Mouse (Mus musculus) urinary bladder, postnatal 10 days (tissue): ENCODE data around the gene Map3k15.

ENCODE experiments used
- DNase-seq: peaks from one replicate; pipeline ENCODE4 v3.0.0; 2022; ENCODE audit warnings: low spot score

Map3k15 gene

DNA sequence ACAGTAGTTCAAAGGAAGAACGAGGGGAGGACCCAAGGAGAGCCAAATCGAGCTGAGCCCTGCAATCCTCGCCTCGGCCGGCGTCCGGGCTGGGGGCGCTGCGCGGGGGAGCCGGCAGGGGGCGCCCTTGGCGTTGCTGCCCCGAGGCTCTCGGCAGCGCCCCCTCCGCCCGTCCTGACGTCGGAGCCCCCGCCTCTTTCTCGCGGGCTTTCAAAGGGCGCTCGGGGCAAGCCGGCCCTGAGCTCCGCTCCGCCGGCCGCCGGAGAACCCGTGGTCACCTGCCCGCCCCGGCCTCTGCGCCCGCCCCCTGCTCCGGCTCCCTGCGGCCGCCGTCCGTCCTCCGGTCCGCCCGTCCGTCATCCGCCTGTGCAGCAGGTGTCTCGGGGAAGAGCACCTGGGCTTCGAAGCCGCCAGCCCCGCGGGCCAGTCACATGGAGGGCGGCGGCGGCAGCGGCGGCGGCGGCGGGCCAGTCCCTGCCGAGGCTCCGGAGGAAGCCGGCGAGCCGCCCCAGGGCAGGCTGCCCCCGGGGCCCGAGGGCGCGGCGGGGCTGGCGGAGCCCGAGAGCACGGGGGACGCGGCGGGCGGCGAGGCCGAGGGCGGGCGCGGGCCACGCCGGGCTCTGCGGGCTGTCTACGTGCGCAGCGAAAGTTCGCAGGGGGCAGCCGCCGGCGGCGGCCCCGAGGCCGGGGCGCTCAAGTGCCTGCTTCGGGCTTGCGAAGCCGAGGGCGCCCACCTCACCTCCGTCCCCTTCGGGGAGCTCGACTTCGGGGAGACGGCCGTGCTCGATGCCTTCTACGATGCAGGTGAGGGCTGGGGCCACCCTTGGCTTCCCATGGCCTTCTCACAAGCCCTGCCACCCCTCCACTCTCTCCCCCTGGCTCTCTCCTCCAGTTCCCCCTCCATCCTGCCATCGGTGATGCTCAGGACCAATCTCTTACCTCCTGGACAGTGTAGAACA, at the start of gene Map3k15:
Map3k15 (plus strand) TSS at position 432 of the 959 bp plus-strand sequence.
- no peak for DNase-seq

DNA sequence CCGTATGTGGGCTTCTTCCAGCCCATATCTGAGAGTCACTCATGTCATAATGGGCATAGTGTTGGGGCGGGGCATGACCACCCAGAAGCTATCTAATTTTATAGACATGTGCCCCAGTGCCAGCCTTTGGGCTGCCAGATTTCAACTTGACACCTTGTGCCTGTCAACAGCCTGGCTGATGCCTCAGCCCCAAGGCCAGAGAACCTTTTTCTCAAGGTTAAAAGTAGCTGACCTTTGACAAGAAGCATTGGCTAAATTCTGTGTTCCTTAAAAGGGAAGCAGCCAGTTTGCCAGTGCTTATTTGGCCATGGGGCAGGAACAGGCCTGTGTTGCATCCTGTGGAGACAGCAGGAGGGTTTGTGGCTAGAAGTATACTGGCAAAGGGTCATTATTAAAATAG, 45.7 kb upstream of the Map3k15 start:
- DNase-seq, result no peak

DNA sequence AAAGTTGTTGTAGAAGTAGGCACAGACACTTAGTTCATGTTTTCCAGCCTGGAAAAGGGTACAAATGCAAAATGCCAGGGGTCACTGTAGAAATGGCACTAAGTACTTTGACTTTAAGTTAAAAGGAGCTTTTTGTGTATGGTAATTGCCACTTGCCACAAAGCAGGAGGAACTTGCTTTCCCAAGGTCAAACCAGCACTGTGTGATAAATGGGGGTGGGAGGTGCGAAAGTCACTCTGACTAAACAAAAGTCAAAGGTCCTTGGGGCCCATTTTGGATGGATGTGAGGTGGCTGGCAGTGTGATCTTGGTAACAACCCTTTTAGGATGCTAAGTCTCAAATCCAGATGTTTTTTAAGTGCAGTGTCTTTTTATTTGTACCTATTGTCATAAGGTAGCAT, 44.6 kb upstream of the Map3k15 start:
- no peak for DNase-seq

DNA sequence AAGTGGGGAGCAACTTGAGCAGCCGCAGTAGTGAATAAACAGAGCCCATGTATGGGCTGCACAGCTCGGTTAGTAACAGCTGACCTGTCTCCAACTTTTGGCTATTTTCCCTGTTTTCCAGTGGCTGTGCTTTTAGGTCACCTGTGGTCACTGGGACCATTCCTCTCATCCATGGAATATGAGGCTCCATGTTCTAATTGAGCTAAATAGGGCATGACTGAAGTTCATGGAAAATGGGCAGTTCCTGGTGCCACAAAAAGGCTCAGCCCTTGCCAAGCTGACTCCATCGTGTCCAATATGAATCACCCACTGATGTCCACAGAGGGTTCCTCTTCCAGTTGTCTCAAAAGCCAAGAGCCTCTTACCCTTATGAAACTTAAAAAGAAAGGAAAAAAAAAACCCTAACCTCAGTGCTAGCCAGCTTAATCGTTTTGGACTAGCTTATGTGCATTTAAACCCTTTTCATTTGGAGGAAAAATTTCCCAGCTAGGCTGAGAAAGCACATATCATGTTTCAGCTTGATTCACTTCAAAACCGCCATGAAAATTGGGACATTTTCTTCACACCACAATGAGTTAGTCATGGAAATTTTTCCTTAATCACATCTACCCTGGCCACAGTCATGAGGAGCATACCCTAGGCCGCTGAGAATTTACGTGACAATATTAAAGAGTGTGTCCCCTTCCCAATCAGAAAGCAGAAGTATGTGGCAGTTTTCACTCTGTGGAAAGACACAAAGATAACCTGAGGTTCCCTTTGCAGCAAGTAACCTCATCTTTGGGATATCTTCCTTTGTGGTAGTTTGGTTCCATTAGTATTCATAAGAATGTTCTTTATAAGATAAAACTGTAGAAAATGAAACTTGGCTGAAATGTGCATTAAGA, 34.4 kb upstream of the Map3k15 start:
- no peak for DNase-seq

DNA sequence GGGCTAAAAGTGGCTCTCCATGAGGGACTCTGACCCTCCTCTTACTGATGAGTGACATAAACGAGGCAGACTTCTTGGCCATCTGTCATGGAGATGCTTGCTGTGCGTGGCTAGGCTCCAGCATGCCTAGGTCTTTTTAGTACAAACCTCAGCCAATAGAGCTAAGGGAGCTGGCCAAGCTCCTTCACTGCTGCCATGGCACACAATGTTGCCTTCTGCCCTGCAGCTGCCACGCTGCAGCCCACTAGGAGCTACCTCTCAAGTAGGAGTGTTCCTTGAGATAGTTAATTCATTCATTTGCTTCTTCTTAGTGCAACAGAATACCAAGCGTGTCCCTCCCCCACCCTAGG, 33.8 kb upstream of the Map3k15 start:
- DNase-seq, result no peak

DNA sequence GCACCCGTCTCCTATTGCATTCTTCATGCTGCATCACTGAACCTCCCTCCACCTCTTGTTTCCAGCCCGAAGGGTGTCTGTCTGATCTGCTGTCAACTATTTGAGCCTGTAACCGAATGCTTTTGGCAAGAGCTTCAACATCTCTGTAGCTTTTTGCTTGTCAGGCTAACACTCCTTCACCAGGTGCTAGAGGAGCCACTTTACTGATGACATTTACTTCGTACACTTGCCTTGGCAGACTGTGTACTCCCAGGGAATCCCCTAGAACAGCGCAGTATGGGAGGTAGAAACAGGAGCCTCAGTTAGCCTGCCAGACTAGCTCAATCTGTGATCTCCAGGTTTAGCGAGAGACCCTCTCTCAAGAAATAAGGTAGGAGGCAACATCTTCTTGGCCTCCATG, 32.8 kb upstream of the Map3k15 start:
- DNase-seq, result no peak

DNA sequence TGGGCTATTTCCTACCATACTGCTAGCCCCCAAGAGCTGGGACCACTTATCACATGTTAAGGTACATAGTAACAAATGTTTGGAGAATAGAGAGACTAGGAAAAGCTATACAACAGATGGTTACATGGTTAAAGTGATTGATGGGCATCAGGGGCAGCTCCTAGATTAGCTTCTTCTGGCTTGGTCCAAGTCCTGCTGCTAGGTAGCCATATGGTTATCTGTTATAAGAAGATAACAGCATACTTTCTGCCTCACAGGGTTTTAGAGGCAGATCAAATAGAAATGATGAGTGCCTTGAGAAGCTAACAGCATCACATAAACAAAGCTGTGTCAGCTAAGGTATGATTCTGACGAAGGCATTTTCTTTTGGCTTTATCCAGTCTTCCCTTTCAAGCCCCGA, 26.8 kb upstream of the Map3k15 start:
- DNase-seq, result no peak

DNA sequence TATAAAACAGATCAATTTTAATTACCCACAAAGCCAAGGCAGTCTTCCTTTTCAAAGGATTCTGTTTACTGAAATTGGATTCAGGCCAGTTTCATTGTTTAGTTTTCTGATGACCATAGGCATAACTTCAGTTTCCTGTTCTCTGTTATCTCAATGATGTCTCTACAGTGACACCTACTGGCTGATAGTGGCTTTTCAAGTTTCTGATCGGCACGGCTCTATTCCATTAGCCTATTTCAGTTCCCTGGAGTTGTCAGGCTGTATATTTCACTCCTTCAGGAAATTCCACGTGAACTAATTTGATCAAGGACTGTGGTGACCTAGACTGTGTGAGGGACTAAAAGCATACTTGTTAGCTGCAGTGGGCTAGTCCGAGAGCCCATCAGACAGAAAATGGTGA, 25.0 kb upstream of the Map3k15 start:
- DNase-seq, result no peak

DNA sequence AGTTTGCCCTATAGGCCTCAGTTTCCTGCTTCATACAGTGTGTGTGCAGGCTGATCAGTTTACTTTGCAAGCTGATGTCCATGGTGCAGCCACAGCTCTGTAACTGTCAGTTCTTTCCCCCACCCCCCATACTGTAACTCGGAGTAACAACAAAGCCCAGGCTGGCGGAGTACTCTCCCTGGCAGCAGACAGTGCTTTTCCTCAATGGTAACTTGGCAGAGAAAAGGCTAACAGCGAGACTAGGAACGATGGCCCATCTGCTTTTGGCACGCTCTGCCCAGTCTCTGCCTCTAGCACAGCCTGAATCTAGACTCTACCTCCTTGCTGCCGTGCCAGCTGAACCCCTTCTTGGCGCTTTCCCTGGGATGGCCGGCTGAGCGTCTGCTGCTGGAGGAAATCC, 24.3 kb upstream of the Map3k15 start:
- DNase-seq, result no peak

DNA sequence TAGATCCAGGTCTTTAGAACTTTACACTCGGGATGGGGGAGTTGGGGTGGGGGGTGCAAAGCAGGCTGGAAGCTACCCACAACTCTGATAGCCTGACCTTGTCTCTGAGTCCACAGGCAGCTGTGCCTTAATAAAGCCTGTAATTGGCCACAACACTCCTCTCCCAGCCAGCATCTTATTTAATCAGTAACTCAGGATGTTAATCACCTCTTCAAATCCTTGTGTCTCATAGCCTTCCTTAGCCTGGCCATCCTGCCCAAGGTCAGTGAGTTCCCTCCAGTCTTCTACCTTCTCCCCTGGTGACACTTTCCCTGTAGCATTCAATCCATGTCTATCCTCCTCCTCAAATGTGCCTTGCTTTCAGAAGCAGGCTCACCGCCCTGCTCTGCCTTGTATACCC, 19.2 kb upstream of the Map3k15 start:
- no peak for DNase-seq

DNA sequence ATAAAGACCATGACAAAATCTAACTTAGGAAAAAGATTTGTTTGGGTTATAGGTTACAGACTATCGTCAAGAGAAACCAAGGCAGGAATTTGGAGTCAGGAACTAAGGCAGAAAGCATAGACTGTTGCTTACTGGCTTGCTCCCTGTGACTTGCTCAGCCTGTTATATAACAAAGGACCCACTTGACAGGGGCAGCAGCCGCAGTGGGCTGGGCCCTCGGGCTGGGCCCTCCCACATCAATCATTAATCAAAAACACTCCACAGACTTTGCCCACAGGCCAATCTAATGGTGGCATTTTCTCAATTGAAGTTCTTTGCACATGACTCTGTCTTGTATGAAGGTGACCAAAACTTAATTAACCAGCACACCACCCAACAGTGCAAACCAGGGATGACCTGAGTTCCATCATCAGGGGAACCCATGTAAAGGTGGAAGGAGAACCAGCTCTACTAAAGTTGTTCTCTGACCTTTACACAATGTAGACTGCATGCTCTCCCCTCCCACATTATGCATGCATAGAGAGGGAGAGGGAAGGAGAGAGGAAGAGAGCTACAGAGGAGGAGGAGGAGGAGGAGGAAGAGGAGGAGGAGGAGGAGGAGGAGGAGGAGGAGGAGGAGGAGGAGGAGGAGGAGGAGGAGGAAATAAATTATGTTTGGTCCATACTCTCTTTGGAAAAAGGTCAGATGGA, 17.0 kb upstream of the Map3k15 start:
- DNase-seq, result no peak

DNA sequence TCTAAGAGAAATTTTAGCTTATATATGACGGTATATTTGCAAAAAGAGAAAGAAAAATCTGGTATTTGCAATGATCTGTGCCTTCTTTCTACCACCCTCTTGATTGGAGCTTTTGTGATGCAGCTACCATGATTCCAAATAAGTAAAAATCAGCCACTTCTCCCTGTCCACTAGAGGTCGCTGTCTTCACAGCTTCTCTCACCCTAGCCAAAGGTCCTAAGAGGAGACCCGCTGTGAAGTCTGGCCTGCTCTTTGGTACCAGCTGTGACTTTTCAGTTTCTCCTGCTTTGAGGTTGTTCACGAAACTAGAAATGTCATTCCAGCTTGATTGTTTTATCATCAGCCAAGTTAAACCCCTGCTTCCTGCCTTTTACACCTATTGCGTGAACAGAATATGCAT, 14.5 kb upstream of the Map3k15 start:
- no peak for DNase-seq

DNA sequence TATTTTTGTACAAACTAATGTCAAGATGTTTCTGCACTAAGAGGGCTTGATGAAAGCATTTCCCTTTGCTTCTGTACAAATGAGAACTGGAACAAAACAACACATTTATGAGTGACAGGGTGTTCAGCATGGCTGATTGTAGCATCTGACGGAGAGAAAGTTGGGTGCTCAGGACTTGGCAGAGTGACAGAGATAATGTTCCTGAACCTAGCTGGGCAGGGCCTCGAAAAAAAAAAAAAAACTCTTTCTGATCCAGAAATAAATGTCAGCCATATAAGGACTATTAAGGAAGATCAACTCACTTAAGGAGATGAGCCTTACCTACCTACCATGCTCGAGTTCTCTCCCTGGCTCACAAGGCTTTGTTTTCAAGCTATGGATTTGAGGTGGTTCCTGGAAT, 12.0 kb upstream of the Map3k15 start:
- no peak for DNase-seq

DNA sequence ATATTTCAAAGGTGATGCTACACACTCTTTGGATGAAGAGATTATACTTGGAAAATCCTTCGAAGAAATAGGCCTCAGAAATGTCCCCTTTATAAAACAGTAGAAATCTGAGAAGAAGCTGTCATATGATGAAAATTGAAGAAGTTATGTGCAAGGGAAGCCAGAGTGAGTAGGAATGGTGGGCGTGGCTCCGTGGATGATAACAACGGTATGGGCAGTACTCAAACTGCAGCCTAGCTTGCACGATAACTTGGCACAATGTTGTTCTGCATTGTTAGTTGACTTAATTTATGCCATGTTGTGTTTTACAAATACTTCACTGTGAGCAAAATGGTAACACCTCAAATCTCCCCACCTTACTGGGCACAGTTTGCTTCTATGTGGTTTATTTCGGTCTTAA, 7.6 kb downstream of the Map3k15 start:
- DNase-seq, result no peak

DNA sequence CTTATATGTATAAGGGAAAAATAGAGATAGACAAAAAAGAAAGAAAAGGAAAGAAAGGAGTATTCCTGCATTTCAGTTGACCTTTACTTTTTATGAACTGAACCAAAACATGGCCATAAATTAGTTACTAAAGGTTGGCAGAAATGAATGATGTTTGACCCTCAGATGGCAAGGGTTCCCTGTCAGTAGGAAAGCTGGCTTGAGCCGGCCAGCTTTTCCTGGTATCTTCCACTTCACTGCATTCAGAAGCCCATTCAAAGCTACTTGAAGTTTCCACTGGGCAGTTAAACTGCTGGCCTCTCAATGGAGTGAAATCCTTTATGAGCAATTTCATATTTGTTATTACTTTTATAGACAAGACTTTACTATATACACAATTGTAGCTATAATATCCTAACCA, 65.1 kb downstream of the Map3k15 start:
- no peak for DNase-seq

DNA sequence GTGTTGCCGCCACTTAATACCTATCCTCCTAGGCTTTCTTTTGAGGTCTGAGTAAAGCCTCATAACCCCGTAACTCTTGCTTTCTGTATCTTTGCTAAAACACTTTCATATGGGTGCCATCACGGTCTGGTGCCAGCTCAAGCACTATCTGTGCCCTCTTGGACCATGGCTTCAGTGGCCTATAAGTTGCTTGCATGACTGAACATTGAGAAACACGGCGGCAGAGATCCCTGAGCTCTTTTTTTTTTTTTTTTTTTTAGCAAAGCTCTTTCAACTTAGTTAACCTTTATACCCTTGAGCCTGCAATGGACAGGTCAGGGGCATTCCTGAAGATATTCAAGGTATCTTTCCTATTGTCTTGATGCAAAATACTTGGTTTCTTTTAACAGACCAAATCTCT, 66.4 kb downstream of the Map3k15 start:
- no peak for DNase-seq

DNA sequence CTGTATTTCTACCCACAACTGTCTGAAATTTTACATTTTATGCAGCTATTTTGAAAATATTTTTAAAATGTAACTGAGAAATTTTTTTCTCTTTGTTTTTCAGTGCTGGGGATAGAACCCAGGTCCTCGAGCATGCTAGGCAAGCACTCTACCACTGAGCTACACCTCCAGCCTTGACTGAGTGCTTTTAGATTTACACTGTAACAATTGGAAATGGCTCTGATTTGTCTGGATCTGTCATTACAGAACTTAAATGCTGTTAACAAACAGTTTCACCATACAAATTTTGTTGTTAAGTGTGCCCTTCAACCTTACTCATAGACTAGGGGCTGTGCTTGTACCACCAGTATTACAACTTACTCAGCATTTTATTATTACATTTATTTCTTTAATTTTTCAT, 103.7 kb downstream of the Map3k15 start:
- no peak for DNase-seq

DNA sequence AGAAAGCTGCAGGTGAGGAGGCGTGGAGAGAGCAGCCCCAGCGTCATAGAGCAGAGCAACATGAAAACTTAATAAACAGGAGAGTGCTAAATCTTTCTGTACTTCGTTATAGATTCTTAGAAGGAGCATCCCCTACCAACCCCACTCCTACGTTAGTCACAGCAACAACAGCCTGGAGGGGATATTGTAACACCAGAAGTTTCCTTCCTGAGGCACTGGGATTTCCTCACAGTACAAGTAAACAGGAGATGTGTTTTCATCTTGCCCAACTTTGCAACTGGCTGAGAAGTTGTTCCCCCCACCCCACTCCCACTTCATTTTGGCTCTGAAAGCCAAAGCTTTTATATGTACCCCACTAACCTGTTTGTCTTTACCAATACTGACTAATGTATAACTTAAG, 119.6 kb downstream of the Map3k15 start:
- DNase-seq, result no peak

DNA sequence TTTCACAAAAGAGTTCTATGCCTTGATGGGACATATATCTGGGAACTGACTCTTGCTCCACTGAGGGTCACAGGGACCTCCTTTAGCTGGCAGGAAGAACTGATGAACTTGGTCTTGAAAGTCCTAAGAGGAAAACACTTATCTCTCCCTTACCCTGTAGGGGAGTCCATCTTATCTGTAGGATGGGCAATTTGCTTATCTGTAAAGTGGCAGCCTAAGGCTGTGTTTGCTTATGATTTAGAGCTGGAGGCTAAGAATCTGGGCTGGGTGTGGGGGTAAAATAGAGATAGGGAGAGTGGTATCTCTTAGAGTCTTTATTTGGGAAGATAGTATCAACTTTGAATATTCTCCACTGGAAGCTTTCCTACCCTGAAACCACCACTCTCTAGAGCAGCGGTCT, 125.5 kb downstream of the Map3k15 start:
- no peak for DNase-seq

DNA sequence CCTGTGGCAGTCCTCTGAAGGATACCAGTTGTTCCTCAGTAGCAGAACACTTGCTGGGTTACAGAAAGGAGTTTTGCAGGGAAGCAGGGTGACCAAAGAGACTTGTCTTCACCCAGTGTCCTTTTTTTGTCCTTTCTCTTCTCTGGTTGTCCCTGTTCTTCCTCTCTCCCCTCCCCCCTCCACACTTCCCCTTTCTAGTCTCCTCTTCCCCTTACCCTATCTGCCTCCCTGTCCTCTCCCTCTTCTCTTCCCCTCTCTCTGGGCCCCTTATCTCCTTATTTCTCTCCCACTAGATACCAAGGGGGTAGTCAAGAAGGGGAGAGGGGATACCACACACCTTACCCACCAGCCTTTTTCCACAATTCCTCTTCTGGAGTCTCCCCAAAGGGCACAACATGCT, 127.8 kb downstream of the Map3k15 start:
- no peak for DNase-seq

DNA sequence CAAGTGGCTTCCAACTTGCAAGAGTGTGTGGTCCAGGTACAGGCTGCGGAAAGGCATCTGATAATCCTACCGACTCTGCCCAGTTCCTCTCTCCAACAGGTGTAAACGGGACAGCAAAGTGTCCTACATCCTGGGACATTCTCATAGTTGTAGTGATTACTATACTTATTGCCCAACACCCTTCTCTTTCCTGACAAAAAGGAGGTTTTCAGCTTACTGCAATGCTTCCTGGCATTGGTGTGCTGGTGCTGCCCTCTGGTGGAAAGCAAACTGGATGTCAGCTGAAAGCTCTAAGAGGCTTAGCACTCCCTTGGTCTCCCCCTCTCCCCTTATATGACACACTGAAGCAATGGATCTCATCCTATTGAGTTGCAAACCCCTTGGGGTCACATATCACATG, 128.4 kb downstream of the Map3k15 start:
- DNase-seq, result no peak

DNA sequence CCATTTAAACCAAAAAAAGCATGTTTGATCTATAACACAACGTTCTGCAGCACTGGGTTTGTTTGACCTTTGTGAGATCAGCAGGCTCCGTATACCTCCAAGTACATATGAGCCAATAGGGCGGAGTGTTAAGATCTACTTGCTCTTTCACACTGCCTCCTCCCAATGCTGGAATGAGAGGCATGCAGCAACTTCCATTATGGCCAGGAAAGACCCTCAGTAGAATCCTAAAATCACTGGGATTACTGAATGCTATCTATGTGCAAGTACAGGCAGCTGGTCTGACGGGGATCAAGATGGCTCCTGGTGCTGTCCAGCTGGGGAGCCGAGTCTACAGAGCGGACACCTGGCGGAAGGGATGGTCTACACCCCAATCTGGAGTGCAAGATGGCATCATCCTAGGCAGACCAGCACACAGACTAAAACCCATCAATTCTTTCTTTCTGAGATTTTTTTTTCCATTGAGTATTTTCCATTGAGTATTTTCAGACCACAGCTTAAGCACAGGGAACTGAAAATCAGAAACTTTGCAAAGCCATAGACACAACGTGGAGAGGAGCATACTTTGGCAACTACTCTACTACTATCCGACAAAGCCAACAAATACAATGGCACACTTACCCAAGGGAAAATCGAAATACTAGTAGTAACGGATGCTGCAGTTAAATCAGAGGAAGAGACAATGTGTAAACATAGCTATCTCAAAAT, 146.1 kb downstream of the Map3k15 start:
- no peak for DNase-seq
